Mouse (Mus musculus): ENCODE measurements around the gene Mrps7.
A peak's percentile ranks its signal among the peaks of the same experiment; 100 is the strongest.

Mrps7 gene

GRCm38 (mm10) chr11:115629734-115630531 is 26.2 kb downstream of the Mrps7 start:
- no peak for DNase-seq

- DNase-seq = peak; percentile 77
Observed at GRCm38 (mm10) chr11:115630532-115631504, 27.1 kb downstream of the Mrps7 start.

GRCm38 (mm10) chr11:115631505-115631890 is 27.8 kb downstream of the Mrps7 start:
- DNase-seq = peak; percentile 70

DNA sequence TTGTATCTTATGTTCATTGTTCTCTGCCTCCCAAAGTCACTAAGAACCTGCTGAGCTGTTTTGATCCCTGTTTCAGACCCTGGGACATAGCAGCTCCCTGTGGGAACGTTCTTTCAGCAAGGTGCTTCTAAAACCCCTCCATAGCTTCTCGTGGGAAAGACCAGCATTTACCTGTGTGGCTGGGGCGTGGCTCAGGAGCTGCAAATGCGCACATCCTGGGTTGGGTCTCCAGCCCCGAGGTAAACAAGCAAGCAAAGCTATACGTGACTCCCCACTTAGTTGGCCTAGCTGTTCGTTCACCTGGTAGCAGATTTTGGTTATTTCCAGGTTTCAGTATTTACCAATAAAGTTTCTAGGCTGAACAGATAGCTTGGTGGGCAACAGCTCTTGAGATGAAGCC is 28.5 kb downstream of the Mrps7 start:
- DNase-seq = no peak

- no peak for DNase-seq
Observed at GRCm38 (mm10) chr11:115632862-115633261, 29.1 kb downstream of the Mrps7 start.

DNA sequence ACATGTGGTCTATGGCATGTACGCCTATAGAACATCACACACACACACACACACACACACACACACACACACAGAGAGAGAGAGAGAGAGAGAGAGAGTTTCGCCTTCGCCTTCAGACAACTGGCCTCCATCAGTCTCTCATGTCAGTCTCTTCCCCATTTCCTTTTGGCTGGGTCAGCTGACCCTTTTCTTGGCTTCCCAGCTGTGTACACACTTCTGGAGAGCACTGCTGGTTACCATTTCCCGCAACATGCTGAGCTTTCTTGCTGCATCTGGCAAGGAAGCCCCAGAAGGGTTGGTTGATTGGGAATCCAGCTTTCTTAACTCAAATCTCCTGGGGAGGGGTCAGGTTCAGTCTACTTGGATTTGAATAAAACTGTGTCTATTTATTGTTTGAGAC is 30.4 kb downstream of the Mrps7 start:
- DNase-seq = peak; percentile 53

GRCm38 (mm10) chr11:115635041-115635440 is 31.3 kb downstream of the Mrps7 start:
- DNase-seq = no peak

GRCm38 (mm10) chr11:115635484-115635883 is 31.8 kb downstream of the Mrps7 start:
- no peak for DNase-seq

DNA sequence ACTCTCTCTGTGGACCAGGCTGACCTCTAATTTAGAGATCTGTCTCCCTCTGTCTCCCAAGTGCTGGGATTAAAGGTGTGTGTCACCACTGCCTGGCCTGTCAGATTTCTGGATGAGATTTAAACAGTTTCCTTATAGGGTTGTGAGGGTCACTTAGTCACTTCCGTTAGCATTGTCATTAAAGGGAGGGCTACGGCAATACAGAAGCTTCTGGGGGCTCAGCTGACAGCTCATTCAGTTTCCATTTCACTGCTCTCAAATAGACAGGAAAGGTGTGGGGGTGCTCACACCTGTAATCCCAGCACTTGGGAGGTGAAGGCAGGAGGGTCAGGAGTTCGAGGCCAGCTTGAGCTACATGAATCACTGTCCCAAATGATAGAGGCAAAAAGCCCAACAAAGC is 33.2 kb downstream of the Mrps7 start:
- DNase-seq = no peak

DNA sequence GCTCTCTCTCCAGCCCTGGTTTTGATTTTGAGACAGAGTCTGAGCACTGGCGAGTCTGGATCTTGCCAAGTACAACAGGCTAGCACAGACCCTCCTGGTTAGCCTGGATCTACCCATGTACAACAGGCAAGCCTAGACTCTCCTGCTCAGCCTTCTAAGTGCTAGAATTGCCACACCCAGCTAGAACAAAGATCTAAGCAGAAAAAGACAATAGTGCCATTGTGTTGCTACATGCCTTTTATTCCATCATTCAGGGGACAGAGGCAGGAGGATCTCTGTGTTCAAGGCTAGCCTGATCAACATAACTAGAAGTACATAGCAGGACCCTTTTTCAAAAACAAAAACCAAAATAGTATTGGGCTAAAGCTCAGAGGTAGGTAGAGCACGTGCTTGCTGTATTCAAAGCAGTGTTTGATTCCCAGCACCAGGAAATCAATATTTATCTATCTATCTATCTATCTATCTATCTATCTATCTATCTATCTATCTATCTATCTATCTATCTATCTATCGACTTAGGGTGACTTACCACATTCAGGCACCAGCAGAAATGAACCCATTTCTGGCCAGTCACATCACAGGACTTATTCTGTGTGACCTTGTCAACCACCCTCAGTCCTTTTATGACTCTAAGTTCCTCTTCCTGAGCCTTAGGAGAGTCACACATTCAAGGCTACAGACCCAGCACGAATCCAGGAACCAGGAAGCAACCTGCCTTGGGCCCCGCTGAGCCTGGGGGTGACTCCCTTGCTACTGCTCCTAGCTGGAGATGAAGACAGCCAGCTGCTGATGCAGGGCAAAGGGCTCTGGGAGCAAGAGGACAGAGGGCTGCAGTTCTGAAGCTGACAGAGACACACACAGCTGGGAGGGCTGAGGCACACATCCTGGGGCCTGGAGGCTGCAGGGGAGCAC is 35.0 kb downstream of the Mrps7 start:
- DNase-seq = peak; percentile 62

- no peak for DNase-seq
Observed at GRCm38 (mm10) chr11:115639540-115639939, 35.8 kb downstream of the Mrps7 start.

DNA sequence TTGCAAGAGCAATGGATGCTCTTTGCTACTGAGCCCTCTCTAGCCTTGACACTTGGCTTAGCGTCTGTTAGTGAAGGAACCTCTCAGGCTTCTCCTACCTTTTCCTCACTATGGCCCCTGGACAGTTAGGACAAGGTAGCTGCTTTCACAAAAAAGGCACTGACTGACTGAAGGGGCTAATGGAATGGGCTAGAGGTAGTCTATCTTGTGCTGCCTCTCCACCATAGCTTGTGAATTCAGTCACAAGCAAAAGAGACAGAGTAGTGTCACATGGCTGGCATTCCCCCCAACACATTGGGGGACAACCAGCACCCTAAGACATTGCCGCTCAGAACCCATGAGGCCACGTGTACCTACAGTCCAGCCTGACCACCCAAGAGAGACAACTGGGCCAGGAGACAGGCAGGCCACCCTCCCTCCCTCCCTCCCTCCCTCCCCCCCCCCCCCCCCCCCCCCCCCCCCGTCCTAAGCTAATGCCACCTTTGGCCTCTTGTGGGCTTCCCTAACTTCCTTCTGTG is 36.6 kb downstream of the Mrps7 start:
- no peak for DNase-seq

DNA sequence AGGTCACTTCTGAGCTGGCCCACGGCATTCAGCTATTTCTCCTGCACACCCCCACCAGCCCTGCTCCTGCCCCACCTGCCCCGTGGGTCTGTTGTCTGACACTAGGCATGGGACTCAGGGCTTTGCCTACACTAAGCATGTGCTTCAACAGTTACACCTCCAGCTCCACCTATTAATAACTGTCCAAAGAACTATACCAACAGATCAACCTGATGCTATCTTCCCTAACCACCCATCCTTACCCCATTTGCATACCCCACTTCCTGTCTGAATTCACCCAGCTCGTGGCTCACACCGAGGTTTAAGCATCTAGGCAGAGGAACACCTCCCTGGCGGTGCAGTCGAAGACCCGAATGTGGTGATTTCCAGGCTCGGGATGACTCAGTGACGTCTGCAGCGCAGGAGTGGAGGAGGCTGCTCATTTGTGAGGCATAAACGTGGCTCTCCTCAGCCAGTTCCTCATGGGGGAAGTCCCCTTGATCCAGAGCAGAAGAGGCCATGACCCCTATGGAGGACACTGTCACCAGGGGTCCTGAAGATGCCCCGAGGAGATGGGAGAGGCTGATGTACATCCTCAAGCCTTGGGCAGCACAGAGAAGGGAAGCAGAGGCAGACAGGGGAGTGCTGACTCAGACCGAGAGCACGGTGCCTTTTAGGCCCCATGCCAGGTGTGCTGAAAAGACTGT is 37.4 kb downstream of the Mrps7 start:
- no peak for DNase-seq

DNA sequence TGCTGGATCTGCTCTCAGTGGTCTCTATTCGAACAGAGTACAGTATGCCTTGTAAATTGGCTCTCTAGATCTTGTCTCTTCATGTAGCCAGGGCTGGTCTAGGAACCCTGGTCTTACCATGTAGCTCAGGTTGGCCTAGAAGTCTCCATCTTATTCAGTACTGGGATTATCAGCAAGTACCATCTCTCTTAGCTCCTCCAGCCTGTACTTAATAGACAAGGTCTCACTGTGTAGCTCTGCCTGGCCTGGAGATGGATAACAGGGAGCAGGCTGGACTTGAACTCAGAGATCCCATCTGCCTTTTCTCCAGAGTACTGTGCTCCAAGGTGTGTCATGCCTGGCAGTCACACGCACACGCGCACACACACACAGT is 37.9 kb downstream of the Mrps7 start:
- no peak for DNase-seq

DNA sequence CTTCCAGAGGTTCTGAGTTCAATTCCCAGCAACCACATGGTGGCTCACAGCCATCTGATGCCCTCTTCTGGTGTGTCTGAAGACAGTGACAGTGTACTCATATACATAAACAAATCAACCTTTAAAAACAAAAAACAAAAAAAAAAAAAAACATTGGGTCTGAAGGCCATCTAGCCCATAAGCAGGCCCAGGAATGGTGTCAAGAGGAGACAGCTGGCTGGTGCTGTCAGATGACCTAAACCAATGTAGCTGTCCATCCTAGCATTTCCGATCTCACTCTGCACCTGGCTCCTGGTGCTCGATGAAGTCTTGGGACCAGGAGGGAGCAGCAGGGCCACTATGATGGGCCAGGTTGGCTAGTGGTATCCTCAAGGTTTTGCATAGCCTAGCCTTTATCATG is 39.0 kb downstream of the Mrps7 start:
- no peak for DNase-seq

- DNase-seq = no peak
Observed at GRCm38 (mm10) chr11:115643265-115643664, 39.5 kb downstream of the Mrps7 start.

DNA sequence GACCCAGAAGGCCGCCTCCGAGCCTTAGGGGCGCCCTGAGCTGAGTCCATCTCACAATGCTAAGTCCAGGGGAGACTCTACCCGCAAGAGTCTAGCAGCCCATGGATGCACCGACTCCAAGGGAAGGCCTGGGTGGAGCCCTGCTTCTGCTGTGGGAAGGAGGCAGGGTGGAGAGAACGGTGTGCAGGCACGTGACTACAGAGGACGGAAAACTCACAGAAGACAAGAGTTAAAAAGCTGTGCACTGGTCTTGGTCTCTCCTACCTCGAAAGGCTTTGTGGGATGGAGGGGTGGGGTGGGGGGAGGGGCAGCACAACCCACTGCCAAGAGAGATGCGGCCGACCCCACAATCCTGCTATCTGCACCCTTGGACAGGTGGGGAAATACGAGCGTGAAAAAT is 40.6 kb downstream of the Mrps7 start:
- DNase-seq = no peak

DNA sequence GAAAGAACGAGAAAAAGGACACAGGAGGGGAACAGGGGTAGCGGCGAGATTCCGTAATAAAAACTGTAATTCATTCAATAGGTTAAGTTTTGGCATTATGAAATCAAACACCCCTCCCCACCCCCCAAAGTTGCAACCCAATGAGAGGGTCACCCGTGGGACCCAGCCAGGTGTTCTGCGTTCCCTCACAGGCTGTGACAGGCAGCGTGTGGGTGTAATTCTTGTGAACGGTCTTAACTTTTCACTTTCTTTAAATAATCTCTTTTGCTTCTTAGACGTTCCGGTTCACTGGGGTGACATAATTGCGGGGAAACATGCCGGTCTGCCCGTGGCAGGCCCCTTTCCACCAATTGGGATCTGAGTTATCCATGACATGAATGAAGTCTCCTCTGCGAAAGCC is 41.8 kb downstream of the Mrps7 start:
- peak; percentile 33 for DNase-seq

GRCm38 (mm10) chr11:115646439-115646838 is 42.7 kb downstream of the Mrps7 start:
- no peak for DNase-seq

GRCm38 (mm10) chr11:115647459-115647858 is 43.7 kb downstream of the Mrps7 start:
- peak; percentile 79 for DNase-seq

- DNase-seq = no peak
Observed at GRCm38 (mm10) chr11:115649706-115650105, 46.0 kb downstream of the Mrps7 start.

- no peak for DNase-seq
Observed at GRCm38 (mm10) chr11:115651680-115652079, 48.0 kb downstream of the Mrps7 start.
